Mouse (Mus musculus): ENCODE results near the gene Rack1. TPM values are rescaled to one million over a fixed set of nuclear protein-coding genes. Genes with fewer than 3 reads are reported as not detected.
A peak's percentile ranks its signal among the peaks of the same experiment; 100 is the strongest.

The Rack1 gene
- total and polyA plus RNA-seq, 3 experiments: 376 to 5,815 (median 4,421) TPM

DNA sequence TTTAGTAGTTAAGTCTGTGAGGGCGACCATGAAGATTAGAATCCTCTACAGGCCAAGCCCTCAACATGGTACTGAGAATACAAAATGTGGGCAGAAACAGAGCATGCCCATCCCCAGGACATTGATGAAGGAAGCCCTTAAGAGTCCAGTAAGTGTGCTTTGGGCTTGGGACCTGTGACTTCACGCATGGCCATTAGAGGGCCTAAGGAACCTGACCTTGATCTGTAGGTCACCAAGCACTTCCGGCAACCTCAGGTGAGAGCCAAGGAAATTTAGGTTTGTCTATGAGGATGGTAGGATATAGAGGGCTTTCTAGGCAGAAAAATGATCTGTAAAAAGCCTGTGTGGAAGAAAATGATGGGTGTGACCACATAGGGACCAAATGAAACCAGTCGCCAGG, 3.8 kb upstream of the Rack1 start:
- peaks cover 27% of the 10 kb centered on the region for H3K79me2 ChIP-seq (ENCODE audit: control insufficient read depth, insufficient read depth, low read length, poor library complexity)
- H3K4me3 ChIP-seq (ENCODE audit: control insufficient read depth in 1 of 2, insufficient read depth in 1 of 2, low read depth in 2 of 2, low read length in 2 of 2): no peak overlapping the region
- no peak overlapping the region for H3K9ac ChIP-seq (ENCODE audit: control insufficient read depth, low read depth, low read length, poor library complexity, severe bottlenecking)
- no peaks in the 10 kb centered on the region for H3K27me3 ChIP-seq (ENCODE audit: control insufficient read depth in 1 of 2, insufficient read depth in 2 of 2, low read length in 2 of 2)
- peaks cover 2 to 23% of the 10 kb centered on the region in 2 experiments for H3K4me1 ChIP-seq (ENCODE audit: control insufficient read depth in 1 of 2, insufficient read depth in 2 of 2, low read length in 2 of 2)
- H3K36me3 ChIP-seq (ENCODE audit: control insufficient read depth in 1 of 2, insufficient read depth in 2 of 2, low read length in 2 of 2): peaks cover 5 to 18% of the 10 kb centered on the region in 2 experiments
- H3K9me3 ChIP-seq (replicated peaks; ENCODE audit: insufficient read depth, low read length): no peaks in the 10 kb centered on the region
- no peak for TF ChIP-seq USF1 (IDR thresholded peaks at IDR 0.05; ENCODE audit: low read depth, low read length)
- peak; percentile 4 to 8 (median 7); a peak in 2 of 6 replicates for TF ChIP-seq CTCF (IDR thresholded peaks at IDR 0.05 in 2 of 3, conservative IDR thresholded peaks at IDR 0.05 in 1 of 3; ENCODE audit: control insufficient read depth in 1 of 3, insufficient read depth in 1 of 3, low read depth in 2 of 3, low read length in 3 of 3, poor library complexity in 1 of 3, severe bottlenecking in 1 of 3)
- TF ChIP-seq RAD21 (IDR thresholded peaks at IDR 0.05; ENCODE audit: low read depth, low read length): no peak
- no peak for TF ChIP-seq KAT2A (conservative IDR thresholded peaks at IDR 0.05; ENCODE audit: low read depth, low read length)
- TF ChIP-seq TCF12 (IDR thresholded peaks at IDR 0.05; ENCODE audit: low read depth, low read length): no peak
- no peak overlapping the region for H3K27ac ChIP-seq (ENCODE audit: control insufficient read depth, low read depth, low read length)
- no peak for DNase-seq (ENCODE audit: low read depth, low spot score)

DNA sequence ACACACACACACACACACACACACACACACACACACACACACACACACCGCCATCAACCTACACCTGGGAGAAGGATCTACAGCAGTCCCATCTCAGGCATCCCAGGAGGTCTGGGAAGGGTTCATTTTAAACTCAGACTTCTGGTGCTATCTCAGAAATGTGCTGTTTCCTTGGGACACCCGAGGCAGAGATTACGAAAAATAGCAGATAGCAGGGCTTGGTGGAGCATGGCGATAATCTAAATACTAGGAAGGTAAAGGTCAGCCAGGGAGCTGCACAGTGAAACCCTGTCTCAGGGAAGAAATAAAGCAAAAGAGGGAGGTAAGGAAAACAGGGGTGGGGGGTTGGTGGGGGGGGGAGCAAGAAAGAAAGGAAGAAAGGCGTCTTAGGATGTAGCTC, 2.8 kb upstream of the Rack1 start:
- Histone ChIP-seq H3K36me3 (ENCODE audit: control insufficient read depth in 1 of 2, insufficient read depth in 2 of 2, low read length in 2 of 2) (peaks cover 14 to 17% of the 10 kb centered on the region in 2 experiments), H3K79me2 (ENCODE audit: control insufficient read depth, insufficient read depth, low read length, poor library complexity) (peaks cover 37% of the 10 kb centered on the region), H3K9ac (ENCODE audit: control insufficient read depth, low read depth, low read length, poor library complexity, severe bottlenecking) (no peak overlapping the region), H3K9me3 (replicated peaks; ENCODE audit: insufficient read depth, low read length) (no peaks in the 10 kb centered on the region), H3K4me1 (ENCODE audit: control insufficient read depth in 1 of 2, insufficient read depth in 2 of 2, low read length in 2 of 2) (peaks cover 2 to 22% of the 10 kb centered on the region in 2 experiments), H3K27ac (ENCODE audit: control insufficient read depth, low read depth, low read length) (no peak overlapping the region; the same call in 1 of the 2 replicates), H3K27me3 (ENCODE audit: control insufficient read depth in 1 of 2, insufficient read depth in 2 of 2, low read length in 2 of 2) (no peaks in the 10 kb centered on the region), H3K4me3 (ENCODE audit: control insufficient read depth in 1 of 2, insufficient read depth in 1 of 2, low read depth in 2 of 2, low read length in 2 of 2) (peak overlapping the region in 1 of 2 experiments; percentile 78; a peak in 2 of 4 replicates)
- DNase-seq (ENCODE audit: low read depth, low spot score): peak; percentile 39
- TF ChIP-seq ETS1 (IDR thresholded peaks at IDR 0.05; ENCODE audit: low read depth, low read length) (peak; percentile 36; the same call in 1 of the 2 replicates), GATA1 (IDR thresholded peaks at IDR 0.05; ENCODE audit: low read depth, low read length) (peak; percentile 84), RCOR1 (IDR thresholded peaks at IDR 0.05; ENCODE audit: low read depth, low read length) (peak; percentile 87), MEF2A (IDR thresholded peaks at IDR 0.05; ENCODE audit: extremely low read depth, insufficient replicate concordance, low read depth, low read length, poor library complexity, severe bottlenecking) (no peak), NRF1 (IDR thresholded peaks at IDR 0.05; ENCODE audit: insufficient read depth, low read depth, low read length, poor library complexity, severe bottlenecking) (0 out of 2 replicates have a peak, but pooled peaks have one; percentile 6), HCFC1 (IDR thresholded peaks at IDR 0.05; ENCODE audit: low read depth, low read length) (no peak), MXI1 (IDR thresholded peaks at IDR 0.05; ENCODE audit: low read depth, low read length) (no peak), ZKSCAN1 (IDR thresholded peaks at IDR 0.05; ENCODE audit: low read depth, low read length) (no peak), POLR2AphosphoS5 (IDR thresholded peaks at IDR 0.05; ENCODE audit: borderline replicate concordance, low read depth, low read length) (no peak), JUND (IDR thresholded peaks at IDR 0.05; ENCODE audit: low read depth, low read length) (no peak), BHLHE40 (IDR thresholded peaks at IDR 0.05; ENCODE audit: borderline replicate concordance, low read depth, low read length) (no peak), POLR2A (IDR thresholded peaks at IDR 0.05; ENCODE audit: control insufficient read depth in 1 of 2, insufficient read depth in 1 of 2, low read depth in 1 of 2, low read length in 2 of 2, poor library complexity in 1 of 2) (no peak), ZNF384 (IDR thresholded peaks at IDR 0.05; ENCODE audit: low read depth, low read length) (no peak), USF1 (IDR thresholded peaks at IDR 0.05; ENCODE audit: low read depth, low read length) (no peak), SMC3 (IDR thresholded peaks at IDR 0.05; ENCODE audit: low read depth, low read length) (no peak), SIN3A (IDR thresholded peaks at IDR 0.05; ENCODE audit: low read length) (no peak; the same call in 1 of the 2 replicates), RAD21 (IDR thresholded peaks at IDR 0.05; ENCODE audit: low read depth, low read length) (no peak), ZMIZ1 (IDR thresholded peaks at IDR 0.05; ENCODE audit: low read depth, low read length) (no peak), MAZ (IDR thresholded peaks at IDR 0.05; ENCODE audit: low read depth, low read length) (no peak), POLR2AphosphoS2 (IDR thresholded peaks at IDR 0.05; ENCODE audit: low read length) (no peak), MAX (IDR thresholded peaks at IDR 0.05; ENCODE audit: low read length) (no peak), ELF1 (IDR thresholded peaks at IDR 0.05; ENCODE audit: low read depth, low read length) (no peak), E2F4 (IDR thresholded peaks at IDR 0.05; ENCODE audit: borderline replicate concordance, low read depth, low read length) (no peak), GABPA (IDR thresholded peaks at IDR 0.05; ENCODE audit: low read depth, low read length) (no peak), MYC (IDR thresholded peaks at IDR 0.05; ENCODE audit: low read depth, low read length) (no peak), CHD2 (IDR thresholded peaks at IDR 0.05; ENCODE audit: low read length) (no peak), CHD1 (IDR thresholded peaks at IDR 0.05; ENCODE audit: low read depth, low read length) (no peak), TBP (IDR thresholded peaks at IDR 0.05; ENCODE audit: low read depth, low read length) (no peak), MAFK (IDR thresholded peaks at IDR 0.05; ENCODE audit: borderline replicate concordance, low read depth, low read length) (no peak)
